Mouse (Mus musculus) brain, embryonic 14.5 days (tissue): ENCODE results near the gene Avp.

Source experiments
- CTCF ChIP-seq: fragments of 200-500 bp; IDR thresholded peaks from 2 replicates; pipeline ENCODE4 v1.5.1; 2012; ENCODE audit warnings: inconsistent platforms, mild to moderate bottlenecking, moderate library complexity, borderline replicate concordance; ENCODE audit not compliant: insufficient read depth, insufficient read length; ENCODE audit errors: extremely low read depth
- POLR2A ChIP-seq: fragments of 200-500 bp; IDR thresholded peaks from 2 replicates; pipeline ENCODE4 v1.6.1; 2012; ENCODE audit warnings: mild to moderate bottlenecking, inconsistent platforms, borderline replicate concordance; ENCODE audit not compliant: poor library complexity, insufficient read depth, insufficient read length, severe bottlenecking; ENCODE audit errors: extremely low read depth

DNA sequence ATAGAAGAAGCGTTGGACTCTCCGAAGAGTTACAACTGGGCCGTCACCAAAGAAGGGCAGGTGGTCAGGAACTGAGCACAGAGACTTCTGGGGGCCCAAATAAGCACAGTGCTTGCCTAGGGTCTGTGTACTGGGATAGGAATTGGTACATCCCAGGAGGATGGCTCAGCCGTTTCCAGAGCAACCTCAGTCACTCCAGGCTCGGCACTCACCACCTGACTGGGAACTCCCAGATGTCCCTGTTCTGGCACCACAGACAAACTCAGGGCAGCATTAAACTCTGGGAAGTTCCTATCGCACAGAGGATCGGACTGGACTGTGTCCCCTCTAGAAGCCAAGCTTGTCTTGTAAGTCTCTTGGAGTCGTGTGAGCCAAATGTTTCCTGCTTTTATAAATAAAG, 17.4 kb downstream of the Avp start:
- TF ChIP-seq CTCF, result no peak
- TF ChIP-seq POLR2A, result no peak
